Mouse (Mus musculus): ENCODE data around the gene Ssr2. TPM values are rescaled to one million over a fixed set of nuclear protein-coding genes. Genes with fewer than 3 reads are reported as not detected.

The Ssr2 gene
- polyA plus RNA-seq (2021; fragmentation: Nextera tagmentation): 214 and 223 TPM in 2 replicates
- long read RNA-seq, experiment 1, transcript Ssr2-207 (6 exons, 1,059 nt): major isoform, 124 of 178 reads
- long read RNA-seq, experiment 1, transcript Ssr2-201 (5 exons, 1,189 nt): minor isoform, 47 of 178 reads
- long read RNA-seq, experiment 1, partial matches to known transcripts: 6 of 178 reads
- long read RNA-seq, experiment 1, other reads (novel, unspliced or antisense): 1 of 178 reads
- long read RNA-seq, experiment 2, transcript Ssr2-207 (6 exons, 1,059 nt): major isoform, 74 of 129 reads
- long read RNA-seq, experiment 2, transcript Ssr2-201 (5 exons, 1,189 nt): minor isoform, 50 of 129 reads
- long read RNA-seq, experiment 2, partial matches to known transcripts: 3 of 129 reads
- long read RNA-seq, experiment 2, other reads (novel, unspliced or antisense): 1 of 129 reads

GRCm38 (mm10) chr3:88575540-88575939, at the start of gene Ssr2:
TSS of gene Ssr2 (plus strand) at chr3:88575876.

GRCm38 (mm10) chr3:88532299-88532674, 43.4 kb upstream of the Ssr2 start, which contains the start of gene Mex3a:
TSS of gene Mex3a (plus strand) at chr3:88532395.

GRCm38 (mm10) chr3:88548180-88548917, 27.3 kb upstream of the Ssr2 start, which contains the start of gene Rab25:
TSS of gene Rab25 (minus strand) at chr3:88548300.

GRCm38 (mm10) chr3:88552676-88553524, 22.8 kb upstream of the Ssr2 start, which contains the start of gene Lamtor2:
TSS of gene Lamtor2 (minus strand) at chr3:88553074.

GRCm38 (mm10) chr3:88553525-88553879, 22.2 kb upstream of the Ssr2 start, which contains the start of gene Ubqln4:
TSS of gene Ubqln4 (plus strand) at chr3:88553758.

GRCm38 (mm10) chr3:88605666-88606065, 30.0 kb downstream of the Ssr2 start, which contains the start of gene Arhgef2:
TSS of gene Arhgef2 (plus strand) at chr3:88605966.

Small RNA genes within 50 kb of the gene (microRNA-seq; reads per million reads assigned to microRNA genes)
- gene Mir1905: not detected

Other genes starting within 250 kb of the Ssr2 start
- 0.83 and 0.92 TPM in 2 replicates for gene Tmem79, start 239.7 kb upstream of the Ssr2 start, polyA plus RNA-seq (2021; fragmentation: Nextera tagmentation)
- 5.1 and 6.5 TPM in 2 replicates for gene Smg5, start 239.6 kb upstream of the Ssr2 start, polyA plus RNA-seq (2021; fragmentation: Nextera tagmentation)
- 18.9 and 21.1 TPM in 2 replicates for gene Paqr6, start 211.3 kb upstream of the Ssr2 start, polyA plus RNA-seq (2021; fragmentation: Nextera tagmentation)
- gene Bglap3, start 203.1 kb upstream of the Ssr2 start, polyA plus RNA-seq (2021; fragmentation: Nextera tagmentation): not detected in 2 replicates
- gene Bglap2, start 197.2 kb upstream of the Ssr2 start, polyA plus RNA-seq (2021; fragmentation: Nextera tagmentation): not detected in 2 replicates
- gene Bglap, start 191.4 kb upstream of the Ssr2 start, polyA plus RNA-seq (2021; fragmentation: Nextera tagmentation): 0.48 TPM in 1 of 2 replicates, not detected in the other
- gene Pmf1, start 165.5 kb upstream of the Ssr2 start, polyA plus RNA-seq (2021; fragmentation: Nextera tagmentation): 6.6 and 7.3 TPM in 2 replicates
- gene Slc25a44, start 150.7 kb upstream of the Ssr2 start, polyA plus RNA-seq (2021; fragmentation: Nextera tagmentation): 40.4 and 41.6 TPM in 2 replicates
- gene Sema4a, start 114.7 kb upstream of the Ssr2 start, polyA plus RNA-seq (2021; fragmentation: Nextera tagmentation): 9.7 and 10.8 TPM in 2 replicates
- gene Lmna, start 65.9 kb upstream of the Ssr2 start, polyA plus RNA-seq (2021; fragmentation: Nextera tagmentation): 38.9 and 42.1 TPM in 2 replicates
- gene Mex3a, start 43.5 kb upstream of the Ssr2 start, polyA plus RNA-seq (2021; fragmentation: Nextera tagmentation): 0.19 and 0.24 TPM in 2 replicates
- gene Rab25, start 27.6 kb upstream of the Ssr2 start, polyA plus RNA-seq (2021; fragmentation: Nextera tagmentation): 0.14 TPM in 1 of 2 replicates, not detected in the other
- 126 and 151 TPM in 2 replicates for gene Lamtor2, start 22.8 kb upstream of the Ssr2 start, polyA plus RNA-seq (2021; fragmentation: Nextera tagmentation)
- gene Ubqln4, start 22.1 kb upstream of the Ssr2 start, polyA plus RNA-seq (2021; fragmentation: Nextera tagmentation): 12.7 and 13.2 TPM in 2 replicates
- 51.9 and 53.2 TPM in 2 replicates for gene Arhgef2, start 30.1 kb downstream of the Ssr2 start, polyA plus RNA-seq (2021; fragmentation: Nextera tagmentation)
- gene Rxfp4, start 77.3 kb downstream of the Ssr2 start, polyA plus RNA-seq (2021; fragmentation: Nextera tagmentation): not detected in 2 replicates
- 25.7 and 28.9 TPM in 2 replicates for gene Khdc4, start 109.9 kb downstream of the Ssr2 start, polyA plus RNA-seq (2021; fragmentation: Nextera tagmentation)
- gene Rit1, start 141.0 kb downstream of the Ssr2 start, polyA plus RNA-seq (2021; fragmentation: Nextera tagmentation): 53.2 and 54.9 TPM in 2 replicates
- gene Syt11, start 199.3 kb downstream of the Ssr2 start, polyA plus RNA-seq (2021; fragmentation: Nextera tagmentation): 274 and 343 TPM in 2 replicates

All from layer of hippocampus, adult 6 months (tissue).